Mouse (Mus musculus) kidney, postnatal 36 days (tissue): ENCODE data around the gene Cpt1a.
A peak's percentile ranks its signal among the peaks of the same experiment; 100 is the strongest.

Experiments
- DNase-seq, 2 experiments: peaks; one replicate each; pipeline ENCODE4 v3.0.0; 2021 to 2022; ENCODE audit warnings: mixed read lengths in 2 of 2

Cpt1a gene

DNA sequence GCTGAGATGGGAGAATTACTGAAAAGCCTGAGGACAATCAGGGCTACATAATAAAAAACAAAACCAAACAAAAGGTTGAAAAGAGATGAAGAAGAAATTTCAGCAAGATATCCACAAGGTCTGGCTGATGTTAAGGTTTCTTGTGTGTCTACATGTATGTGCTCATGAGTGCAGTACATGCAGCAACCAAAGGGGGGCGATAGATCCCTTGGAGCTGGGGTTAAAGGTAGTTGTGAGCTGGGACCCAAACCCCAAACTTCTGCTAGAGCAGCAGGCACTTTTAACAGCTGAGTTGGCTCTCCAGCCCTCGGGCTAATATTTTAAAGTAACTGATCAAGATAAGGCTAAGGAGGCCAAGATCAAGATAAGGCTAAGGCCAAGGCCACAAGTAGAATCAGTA, 51.9 kb downstream of the Cpt1a start:
- peak in 1 of 2 experiments; percentile 54 for DNase-seq

DNA sequence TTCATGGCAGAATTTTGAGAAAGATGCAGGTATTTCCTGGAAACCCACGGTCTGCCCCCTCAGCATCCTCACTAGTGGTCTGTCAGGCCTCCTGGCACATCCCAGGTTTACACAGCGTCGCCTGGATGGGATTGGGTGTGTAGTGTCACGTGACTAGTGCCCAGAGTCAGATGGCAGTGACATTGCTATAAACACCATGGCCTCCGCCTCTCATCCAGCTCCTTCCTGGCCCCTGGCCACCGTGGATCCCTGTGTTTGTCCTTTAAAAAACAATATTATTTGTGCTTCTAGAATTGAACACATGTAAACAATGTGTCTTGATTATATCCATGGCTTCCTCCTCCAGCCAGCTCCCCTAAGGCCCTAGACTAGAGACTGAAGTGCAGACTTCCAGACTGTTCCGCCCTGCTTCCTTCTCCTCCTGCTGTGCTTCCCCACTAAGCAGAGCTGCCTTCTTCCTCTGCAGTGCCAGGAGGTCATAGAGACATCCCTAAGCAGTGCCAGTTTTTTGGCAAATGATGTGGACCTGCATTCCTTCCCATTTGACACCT, 53.9 kb downstream of the Cpt1a start:
- DNase-seq, result no peak

DNA sequence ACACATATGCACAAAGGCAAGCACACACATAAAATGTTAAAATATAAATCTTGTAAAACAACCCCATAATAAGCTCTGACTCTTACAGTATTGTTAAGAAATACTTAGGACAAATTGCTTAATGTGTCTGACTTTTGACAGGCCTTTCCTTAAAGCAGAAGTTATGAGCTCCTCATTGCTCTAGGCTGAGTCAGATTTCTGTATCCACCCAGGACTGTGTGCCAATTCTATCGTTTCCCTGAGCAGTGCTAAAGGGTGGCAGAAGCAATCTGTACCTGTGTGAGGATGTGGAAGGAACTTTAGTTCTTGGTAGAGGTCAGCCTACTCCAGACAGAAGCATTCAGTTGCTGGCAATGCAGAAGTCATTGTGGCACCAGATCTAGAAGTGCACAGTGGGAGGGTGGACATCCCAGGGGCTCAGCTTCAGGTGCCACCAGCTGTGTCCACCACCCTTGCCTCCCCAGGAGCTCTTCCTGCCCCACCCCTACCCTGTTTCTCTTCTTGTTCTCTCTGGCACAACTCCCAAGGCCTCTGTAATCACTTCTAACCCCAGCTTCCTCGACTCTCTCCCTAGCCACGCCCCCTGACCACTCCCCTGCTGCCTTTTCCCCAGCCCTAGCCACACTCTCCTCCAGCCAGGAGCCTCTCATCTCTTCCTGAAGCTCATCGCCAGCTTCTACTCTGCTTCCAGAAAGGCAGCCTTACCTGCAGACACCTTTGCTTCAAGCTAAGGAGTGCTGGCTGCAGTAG, 55.0 kb downstream of the Cpt1a start:
- peak in 1 of 2 experiments; percentile 54 for DNase-seq

DNA sequence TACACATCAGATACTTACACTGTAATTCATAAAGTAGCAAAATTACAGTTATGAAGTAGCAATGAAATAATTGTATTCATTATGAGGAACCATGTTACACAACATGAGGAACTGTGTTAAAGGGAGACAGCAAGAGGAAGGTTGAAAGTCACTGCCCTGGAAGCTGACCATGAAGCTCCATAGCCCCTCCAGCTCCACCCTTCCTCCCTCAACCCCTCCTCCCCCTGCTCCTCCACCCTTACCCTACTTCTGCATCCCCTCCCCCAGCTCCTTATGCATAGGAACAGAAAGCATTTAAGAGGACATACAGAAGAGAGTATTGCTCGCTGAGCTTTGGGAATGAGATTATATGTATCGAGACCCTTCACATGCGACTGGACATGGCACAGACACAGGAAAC, 56.5 kb downstream of the Cpt1a start:
- no peak for DNase-seq

DNA sequence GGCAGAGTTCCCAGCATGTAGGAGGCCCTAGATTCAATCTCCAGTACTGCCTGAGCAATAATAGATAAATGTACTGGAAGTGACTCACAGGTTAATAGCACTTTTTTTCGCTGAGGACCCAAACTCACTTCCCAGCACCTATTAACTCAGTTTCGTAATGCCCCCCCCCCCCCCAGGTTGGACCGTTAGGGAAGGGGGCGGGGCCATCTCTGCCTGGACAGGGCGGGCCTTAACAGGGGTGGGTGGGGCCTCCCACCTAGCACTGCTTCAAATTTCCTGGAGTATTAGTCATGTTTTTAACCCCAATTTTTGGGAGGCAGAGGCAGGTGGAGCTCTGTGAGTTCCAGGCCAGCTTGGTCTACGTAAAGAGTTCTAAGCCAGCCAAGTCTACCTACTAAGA, 65.9 kb downstream of the Cpt1a start:
- DNase-seq, result peak in 1 of 2 experiments; percentile 49

DNA sequence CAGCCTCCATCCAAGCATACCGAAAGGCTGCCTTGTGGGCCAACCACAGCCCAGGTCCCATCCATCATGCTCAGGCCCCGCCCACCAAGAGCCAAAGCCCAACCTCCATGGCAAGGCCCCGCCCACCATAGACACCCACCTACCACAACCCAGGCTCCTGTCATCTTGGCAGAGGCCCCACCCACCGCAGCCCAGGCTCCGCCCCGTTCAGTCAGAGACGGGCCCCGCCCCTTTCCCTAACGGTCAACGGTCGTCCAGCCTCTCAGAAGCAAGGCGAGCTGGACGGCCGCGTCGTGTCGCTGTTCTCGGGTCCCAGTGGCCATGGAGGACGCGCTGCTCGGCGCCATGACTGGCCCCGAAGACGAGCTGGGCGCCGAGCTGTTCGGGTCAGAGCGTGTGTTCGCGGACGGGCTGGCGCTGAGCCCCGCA, 66.5 kb downstream of the Cpt1a start, which contains the start of gene Tesmin:
Gene Tesmin, plus strand, starts transcription at position 229 of the 429 bp plus-strand sequence.
- peak; percentile 91 to 97 for DNase-seq

DNA sequence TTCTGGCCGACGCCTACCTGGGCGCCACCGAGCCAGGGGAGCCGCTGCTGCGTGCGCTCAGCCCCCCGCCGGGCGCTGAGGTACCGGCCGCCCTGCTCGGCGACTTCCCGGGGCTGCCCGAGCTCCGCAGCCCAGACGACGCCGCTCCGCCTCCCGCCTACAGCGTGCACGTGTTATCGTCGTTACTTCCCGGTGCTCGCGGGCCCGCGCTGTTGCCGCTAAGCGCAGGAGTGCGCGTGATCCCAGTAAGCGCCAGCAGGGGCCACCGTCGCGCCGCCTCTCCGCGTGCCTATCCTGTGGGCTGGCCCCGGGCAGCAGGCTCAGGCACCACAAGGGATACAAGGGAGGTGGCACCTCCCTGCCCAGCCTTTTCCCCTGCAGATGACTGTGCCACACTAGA, 67.0 kb downstream of the Cpt1a start:
- DNase-seq, result peak; percentile 88 to 95

DNA sequence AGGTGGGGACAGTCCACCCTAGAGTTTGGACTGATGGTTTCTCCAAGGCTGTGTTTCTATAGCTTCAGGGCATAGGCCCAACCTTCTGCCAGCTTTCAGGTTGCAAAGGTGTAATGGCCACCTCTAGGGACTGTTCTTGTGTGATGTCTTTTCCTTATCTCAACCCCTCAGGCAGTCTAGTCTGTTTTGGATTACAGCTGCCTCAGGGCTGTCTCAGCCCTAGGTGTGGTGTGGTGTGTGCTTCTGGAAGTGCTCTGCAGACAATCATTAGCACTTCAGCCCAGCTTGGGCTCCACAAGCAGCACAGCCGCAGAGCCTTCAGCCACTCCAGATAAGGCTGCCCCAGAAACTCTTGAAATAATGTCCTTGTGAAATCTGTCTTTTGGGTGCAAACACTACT, 70.2 kb downstream of the Cpt1a start:
- DNase-seq, result no peak

DNA sequence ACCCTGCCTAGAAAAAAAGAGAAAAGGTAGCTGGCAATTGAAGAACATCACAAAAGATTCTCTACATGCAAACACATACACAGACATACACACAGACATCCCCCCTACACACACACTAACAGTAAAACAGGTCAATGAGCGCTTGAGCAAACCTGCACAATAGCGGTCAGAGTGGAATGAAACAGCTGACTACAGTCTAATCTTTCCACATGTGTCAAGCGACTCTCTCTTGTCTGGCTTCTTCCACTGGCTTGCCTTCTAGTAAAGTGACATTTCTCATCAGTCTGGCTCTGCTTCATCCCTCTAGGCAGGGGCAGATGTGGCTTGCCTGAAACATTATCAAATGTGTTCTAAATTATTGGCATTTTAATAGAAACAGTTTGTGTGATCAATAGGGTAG, 72.1 kb downstream of the Cpt1a start:
- DNase-seq, result no peak

DNA sequence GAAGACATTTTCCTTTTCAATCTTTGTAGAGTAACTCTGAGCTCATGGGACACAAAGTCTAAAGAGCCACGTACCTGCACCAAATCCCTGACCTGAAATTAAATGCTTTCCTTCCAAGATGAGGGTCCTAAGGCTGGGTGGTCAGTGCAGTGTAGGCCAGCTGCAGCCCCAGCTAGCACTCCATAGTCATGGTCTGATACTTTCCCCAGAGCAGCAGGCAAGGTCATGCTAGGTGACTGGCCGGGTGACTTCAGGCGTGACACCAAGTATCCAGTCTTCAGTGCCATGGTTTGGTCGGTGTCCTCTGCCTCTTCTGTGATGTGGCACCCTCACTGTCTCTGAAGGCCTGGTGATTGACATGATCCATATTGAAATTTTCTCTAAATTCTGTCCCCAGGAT, 77.9 kb downstream of the Cpt1a start:
- DNase-seq, result no peak

DNA sequence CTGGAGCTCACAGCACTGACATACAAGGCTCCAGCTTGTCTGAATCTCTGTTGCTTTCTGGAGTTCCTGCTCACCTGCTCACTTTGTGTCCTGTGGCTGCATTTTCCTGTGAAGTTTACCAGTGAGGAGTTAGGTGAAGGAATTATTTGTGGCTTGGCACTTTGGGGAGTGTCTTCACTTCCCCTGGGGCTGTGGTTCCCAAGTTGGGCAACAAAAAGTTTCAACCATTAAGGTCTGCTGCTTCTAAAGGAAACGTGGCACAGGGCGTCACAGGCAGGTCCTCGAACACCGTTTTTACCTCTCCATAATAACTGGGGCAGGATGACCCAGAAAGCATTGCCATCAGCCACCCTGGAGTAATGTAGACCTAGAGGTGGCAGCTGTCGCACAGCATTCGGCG, 79.4 kb downstream of the Cpt1a start:
- no peak for DNase-seq

DNA sequence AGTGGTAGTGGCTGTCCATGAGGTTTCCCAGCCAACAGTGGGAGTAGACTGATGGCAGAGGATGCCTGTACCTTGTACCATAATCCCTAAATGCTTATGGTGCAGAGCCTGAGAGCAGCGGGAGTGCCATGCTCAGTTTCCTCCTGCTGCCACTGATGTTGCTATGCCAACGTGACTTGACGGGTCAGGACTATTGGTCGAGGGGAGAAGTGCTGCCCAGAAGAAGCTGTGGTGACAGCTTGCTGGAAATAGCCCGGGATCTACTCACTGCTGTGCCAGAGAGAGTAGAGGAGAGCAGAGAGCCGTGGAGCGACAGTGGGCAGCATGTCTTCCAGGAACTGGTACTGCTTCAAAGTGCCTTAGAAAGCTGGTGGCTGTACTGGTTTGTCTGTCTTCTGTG, 79.8 kb downstream of the Cpt1a start:
- no peak for DNase-seq

DNA sequence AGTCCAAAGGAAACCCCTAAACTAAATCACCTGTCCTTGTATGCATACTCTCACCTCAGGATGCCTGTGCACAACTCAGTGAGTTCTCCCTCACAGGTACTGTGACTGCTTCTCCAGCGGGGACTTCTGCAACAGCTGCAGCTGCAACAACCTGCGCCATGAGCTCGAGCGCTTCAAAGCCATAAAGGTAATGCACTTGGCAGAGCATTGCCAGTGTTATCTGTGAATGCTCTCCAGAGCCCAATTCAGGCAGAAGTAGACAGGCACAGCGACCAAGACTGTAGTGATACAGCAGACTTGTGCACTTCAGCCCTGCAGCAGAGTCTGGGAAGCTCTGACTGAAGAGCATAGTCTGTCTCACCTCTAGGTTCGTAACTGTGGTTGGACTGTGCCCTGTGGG, 80.3 kb downstream of the Cpt1a start:
- no peak for DNase-seq

DNA sequence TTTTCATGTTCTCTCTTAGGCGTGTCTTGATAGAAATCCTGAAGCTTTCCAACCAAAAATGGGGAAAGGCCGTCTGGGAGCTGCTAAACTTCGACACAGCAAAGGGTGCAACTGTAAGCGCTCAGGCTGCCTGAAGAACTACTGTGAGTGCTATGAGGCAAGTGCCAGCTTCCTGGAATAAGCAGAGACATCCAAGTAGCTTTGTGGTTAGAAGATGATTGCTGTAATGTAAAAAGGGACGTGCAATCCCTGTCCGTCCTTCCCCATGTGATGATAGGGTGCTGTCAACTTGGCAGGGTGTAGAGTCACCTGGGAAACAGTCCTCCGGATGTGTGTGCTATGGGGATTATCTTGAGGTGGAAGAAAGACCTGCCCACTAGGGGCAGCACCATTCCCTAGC, 81.9 kb downstream of the Cpt1a start:
- no peak for DNase-seq

DNA sequence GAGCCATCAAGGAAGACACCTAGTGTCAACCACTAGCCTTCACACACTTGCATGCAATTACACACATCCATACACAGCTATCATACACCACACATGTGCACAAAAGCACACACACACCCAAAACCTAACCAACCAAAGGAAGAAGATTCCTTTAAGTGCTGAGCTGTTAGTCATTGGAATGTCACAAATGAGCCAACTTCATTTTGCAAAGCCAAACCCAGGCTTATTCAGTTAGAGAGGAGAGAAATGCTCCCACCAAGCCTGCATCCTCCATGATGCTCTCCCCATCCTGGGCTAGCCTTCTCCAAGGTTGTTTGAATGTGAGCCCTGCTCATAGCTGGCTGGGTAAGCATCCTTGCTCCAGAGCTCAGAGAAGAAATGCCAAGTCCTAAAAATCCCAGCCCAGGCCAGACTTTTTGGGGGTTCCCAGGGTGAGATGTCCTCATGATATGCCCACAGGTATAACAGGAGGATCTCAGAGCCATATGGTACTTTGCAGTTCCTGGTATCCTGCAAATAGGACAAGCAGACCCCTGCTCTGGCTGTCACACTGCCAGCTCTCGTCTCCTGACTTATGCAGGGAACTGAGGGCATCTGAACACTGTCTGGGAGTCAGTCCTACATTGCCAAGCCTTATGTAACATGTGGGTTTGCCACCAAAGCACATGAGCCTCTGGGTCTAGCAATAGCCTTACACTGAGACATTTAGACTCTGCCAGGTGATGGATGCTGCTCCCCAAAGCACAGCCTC, 83.6 kb downstream of the Cpt1a start:
- no peak for DNase-seq

DNA sequence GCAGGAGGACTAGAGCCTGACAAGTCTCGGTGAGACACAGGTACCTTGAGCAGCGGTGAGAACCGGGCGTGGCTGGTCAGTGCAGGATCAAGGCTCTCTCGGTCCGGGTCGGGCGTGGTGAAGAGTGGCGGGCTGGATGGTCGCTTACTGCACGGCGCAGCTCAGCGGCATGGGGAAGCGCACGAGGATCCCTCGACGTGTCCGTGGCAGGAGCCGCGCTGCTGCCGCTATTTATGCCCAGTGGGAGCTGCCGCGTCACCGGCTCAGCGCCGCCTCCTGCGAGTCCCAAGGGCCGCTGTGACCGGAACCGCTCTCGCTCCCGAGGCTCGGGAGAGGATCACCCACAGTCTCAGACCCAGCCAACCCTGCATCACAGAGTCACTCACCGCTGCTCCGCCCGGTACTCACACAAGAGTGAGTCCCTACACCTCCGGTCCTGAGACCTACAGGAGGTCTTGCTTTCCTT, 92.2 kb downstream of the Cpt1a start, which contains the start of gene Gal:
Gene Gal, minus strand, starts transcription at position 277 of the 466 bp plus-strand sequence.
- peak; percentile 9 to 47 for DNase-seq

DNA sequence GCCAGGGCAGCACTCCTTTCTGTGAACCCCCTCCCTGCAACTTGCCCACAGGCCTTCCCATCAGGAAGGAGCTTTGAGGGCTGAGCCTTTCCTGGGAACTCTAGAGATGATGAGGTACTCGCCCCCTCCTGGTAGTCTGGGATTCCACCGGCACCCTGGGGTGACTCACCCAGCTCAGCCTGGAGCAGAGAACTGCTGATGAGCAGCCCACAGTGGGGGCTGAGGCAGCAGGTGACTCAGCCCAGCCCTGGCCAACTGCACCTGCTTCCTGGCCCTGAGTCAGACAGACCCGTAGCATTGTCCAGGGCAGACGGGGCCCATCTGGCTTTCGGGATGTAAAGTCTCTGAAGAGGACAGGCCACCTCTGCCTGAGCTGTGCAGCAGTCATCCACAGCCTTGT, 97.1 kb downstream of the Cpt1a start:
- DNase-seq, result no peak

DNA sequence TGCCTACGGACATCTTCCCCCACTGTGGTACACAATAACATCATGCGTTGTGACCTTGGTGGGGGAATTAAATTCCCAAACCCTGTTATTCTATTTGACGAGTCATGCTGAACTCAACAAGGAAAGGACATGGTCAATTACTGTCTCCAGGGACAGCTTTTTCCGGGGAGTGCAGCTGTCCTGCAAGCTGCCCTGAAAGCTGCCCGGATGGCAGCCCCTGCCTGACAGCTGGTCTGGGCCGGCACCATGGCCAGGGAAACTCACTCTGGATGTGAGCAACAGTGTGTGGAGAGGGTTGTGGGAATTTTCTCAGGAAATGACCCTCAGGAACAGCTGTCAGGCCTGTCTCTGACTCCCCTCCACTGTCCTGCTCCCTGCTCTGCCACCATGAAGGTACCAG, 100.4 kb downstream of the Cpt1a start:
- DNase-seq, result no peak

DNA sequence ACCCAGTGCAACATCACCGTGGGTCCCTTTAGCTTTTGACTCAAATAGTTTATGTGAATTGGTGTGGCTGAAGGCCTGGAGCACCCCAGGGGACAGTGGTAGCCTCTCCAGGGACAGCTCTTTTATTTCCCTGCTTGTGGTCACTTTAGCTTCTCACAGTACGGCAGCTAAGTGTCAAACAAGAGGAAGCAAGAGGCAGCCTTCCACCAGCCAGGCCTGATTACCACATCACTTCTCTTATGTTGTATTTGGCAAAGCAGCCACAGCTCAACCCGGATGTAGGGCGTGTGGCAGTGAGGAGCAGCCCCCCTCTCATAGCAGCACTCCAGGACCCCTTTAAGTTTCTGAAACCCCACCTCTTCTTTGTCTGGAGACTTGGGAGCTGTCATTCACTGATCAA, 100.8 kb downstream of the Cpt1a start:
- DNase-seq, result no peak

DNA sequence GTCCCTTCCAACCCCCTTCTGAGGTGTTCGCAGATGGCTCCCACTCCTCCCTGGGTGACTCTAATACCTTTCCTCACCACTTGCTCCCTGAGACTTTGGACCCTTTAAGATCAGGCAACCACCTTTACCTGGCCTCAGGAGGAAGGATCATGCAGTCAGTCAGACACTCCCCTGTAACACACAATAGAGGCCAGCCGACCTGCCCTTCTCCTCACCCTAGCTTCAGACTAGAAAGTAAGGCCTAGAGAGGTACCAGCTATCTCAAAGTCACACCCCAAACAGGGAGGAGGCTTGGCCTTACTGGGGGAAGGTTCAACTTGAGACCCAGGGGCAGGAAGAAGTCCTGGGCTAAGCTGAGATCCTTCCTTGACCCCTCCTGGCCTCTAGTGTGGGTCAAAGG, 102.1 kb downstream of the Cpt1a start:
- no peak for DNase-seq

DNA sequence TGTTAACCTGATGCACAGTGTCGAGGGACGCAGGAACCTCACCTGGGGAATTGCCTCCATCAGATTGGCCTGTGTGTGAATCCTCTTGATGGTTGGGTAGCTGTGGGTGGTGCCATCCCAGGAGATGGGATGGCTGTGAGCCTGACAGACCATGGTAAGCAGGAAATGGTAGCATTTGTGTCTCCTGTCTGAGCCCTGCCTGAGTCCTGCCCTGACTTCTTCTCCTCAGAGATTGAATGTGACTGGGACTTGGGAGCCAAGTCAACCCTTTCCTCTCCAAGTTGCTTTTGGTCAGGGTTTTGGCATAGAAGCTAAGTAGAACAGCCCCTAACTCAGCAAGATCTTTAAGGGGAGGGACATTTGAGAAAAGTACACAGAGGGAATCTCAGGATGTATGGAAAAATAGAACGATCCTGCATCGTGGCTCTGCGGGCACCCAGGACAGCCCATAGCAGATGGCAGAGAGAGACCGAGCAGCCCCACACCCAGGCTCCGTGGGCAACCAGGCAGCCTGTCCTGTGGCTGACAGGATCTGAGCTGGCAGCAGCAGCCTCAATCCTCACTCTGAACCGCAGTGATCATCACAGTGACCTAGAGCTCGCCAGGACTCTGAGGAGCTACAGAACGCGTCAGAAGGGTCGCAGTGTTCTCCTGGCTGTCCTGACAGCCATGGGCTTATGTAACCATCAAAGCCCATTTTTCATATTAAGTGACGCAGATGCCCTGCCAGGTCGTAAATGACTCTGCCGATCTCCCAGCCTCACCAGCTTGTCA, 106.1 kb downstream of the Cpt1a start:
- DNase-seq, result no peak

DNA sequence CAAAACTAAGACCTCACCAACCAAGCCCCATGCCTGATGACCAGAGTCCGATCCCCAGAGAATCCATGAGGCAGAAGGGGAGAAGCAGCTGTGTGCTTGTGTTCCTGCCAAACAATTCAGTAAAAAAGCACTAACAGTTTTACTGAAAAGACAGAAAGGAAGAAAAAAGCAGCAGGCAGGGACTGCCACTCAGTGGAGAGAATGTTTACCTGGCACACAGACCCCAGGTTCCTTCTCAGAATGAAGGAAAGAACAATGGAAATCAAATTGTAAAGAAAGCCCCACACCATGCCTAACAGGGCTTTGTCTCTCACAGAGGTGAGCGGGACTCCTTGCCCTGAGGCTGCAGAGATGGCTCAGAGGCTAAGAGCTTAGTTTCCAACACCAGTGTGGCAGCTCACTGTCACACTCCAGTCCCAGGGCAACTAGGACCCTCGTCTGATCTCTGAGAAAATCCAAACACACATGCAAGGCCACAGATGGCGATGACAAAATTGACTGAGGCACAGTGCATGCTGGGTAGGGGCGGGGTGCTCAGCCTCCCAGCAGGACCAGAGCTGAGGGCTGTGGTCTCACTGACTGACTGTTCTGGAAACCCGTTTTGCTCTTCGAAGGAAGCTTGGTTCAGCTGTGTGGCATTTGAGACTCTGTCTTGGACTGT, 107.2 kb downstream of the Cpt1a start:
- no peak for DNase-seq
